Mouse (Mus musculus) gastrocnemius, postnatal 25 days (tissue): ENCODE measurements around the gene Adad1. TPM values are rescaled to one million over a fixed set of nuclear protein-coding genes. Genes with fewer than 3 reads are reported as not detected.

ENCODE experiments used
- DNase-seq: peaks from one replicate; pipeline ENCODE4 v3.0.0; 2022
- long read RNA-seq, 2 experiments: library from polyadenylated mRNA; stranded (forward); transcript quantifications; one replicate each; pipeline ENCODE4 v2.0.0; 2021
- total RNA-seq, 2 experiments: library from RNA; stranded (reverse); gene quantifications; 1 replicate in 1 of 2; 2 replicates in 1 of 2; pipeline ENCODE4 v1.2.3; 2021

The Adad1 gene
- total RNA-seq, result not detected
- long read RNA-seq, experiment 1, result 0 reads
- long read RNA-seq, experiment 2, result 0 reads

- DNase-seq, result no peak
These were observed at the start of gene Adad1 for GRCm38 (mm10) chr3:37063406-37063805. Adad1 (plus strand) TSS chr3:37063527.

- no peak for DNase-seq
These were observed 25.3 kb upstream of the Adad1 start for GRCm38 (mm10) chr3:37037979-37038378.

- no peak for DNase-seq
These were observed 23.5 kb upstream of the Adad1 start for GRCm38 (mm10) chr3:37039811-37040210.

DNA sequence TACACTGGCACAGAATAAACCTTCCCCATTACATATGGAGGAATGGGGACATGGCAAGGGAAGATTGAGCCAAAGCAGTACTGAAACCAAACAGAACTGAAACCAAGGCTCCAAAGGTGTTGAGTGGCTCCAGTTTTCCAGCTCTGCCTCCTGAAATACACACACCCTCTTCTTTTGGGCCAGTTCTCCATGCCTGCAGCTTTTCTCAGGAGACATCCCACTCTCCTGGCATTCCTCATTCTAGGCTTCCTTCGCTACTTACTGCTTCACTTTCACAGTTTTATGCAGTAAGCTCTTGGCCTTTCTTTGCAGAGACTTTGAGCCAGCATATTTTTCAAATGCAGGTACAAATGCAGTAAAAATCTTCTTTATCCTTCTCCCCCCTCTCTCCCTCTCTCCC lies 11.8 kb upstream of the Adad1 start:
- no peak for DNase-seq

DNA sequence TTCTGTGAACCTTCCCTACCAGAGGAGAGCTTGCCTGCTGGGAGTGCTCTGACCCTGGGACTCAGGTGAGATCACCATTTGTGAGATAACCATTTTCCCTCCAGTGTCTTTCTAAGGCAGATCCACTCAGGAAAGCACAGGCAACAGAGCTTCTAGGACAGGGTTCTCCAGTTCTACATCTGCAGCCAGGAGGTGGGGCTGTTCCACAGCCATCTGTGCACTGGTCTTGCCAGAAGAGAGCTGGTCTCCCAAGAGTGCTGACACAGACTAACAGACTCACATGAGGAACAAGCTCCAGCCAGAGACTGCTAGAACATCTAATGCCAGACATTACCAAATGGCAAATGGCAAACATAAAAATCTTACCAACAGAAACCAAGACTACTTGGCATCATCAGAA lies 9.9 kb downstream of the Adad1 start:
- peak; percentile 55 for DNase-seq

- DNase-seq, result no peak
These were observed 21.5 kb downstream of the Adad1 start for GRCm38 (mm10) chr3:37084860-37085259.

- DNase-seq, result no peak
These were observed 27.4 kb downstream of the Adad1 start for GRCm38 (mm10) chr3:37090721-37091120.

- DNase-seq, result no peak
These were observed 62.3 kb downstream of the Adad1 start, which contains the start of gene Il2 for GRCm38 (mm10) chr3:37125655-37126054. Il2 (minus strand) TSS chr3:37125959.

- no peak for DNase-seq
These were observed 62.8 kb downstream of the Adad1 start for GRCm38 (mm10) chr3:37126162-37126561.

DNA sequence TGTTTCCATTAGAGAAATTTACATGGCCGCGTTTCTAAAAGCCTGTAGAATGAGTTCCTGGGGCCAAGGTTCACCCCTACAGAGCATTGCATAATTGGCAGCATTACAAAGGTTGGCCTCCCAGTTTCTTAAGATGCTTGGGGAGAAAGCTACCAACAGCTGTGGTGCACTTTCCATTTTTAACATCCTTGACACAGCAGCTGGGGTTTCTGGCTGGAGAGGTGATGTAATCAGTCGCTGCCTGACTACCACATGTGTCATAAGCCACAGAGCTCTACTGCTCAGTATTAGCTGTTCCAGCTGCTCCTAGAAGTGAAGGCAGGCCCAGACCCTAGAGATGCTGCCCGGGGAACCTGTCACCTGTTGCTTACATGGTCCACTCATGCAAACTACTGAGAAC lies 64.9 kb downstream of the Adad1 start:
- DNase-seq, result peak; percentile 59

DNA sequence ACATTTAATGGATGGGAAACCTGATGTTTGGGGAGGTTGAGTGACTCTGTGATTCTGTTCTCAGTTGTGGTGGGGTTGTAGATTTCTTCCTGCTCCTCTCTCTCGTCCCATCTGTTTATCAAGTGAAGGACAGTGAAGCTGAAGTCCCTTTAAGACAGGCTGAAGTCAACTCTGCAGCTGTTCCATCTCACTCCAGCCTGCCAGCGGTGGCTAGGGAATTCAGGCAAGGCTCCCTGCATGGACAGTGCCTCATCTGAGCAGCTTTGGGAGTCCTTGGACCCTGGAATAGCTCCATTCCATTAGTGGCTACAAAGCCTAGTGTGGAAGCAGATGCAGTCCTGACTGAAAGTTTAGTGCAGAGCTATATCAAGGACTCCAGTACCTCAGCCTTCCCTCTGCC lies 65.7 kb downstream of the Adad1 start:
- DNase-seq, result peak; percentile 58

DNA sequence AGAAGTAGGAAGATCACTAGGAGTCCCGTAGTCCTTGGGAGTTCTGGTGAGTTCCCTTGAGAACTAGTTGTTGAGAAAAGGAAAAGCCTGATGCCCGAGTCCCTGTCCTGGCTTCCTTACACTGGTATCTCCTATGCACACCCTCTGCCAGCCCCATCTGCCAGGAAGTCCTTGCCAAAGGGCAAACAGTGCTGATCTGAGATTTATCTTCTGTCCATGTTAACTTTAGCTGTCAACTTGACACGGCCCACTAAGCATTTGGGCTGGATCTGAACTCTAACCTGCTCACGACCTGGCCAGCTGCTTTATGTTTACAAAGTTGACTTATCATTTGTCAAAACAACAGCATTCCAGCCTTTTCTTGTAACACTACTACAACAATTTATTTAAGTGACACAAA lies 73.9 kb downstream of the Adad1 start:
- no peak for DNase-seq

- no peak for DNase-seq
These were observed 75.9 kb downstream of the Adad1 start for GRCm38 (mm10) chr3:37139192-37139591.

- DNase-seq, result no peak
These were observed 77.0 kb downstream of the Adad1 start for GRCm38 (mm10) chr3:37140168-37140906.

DNA sequence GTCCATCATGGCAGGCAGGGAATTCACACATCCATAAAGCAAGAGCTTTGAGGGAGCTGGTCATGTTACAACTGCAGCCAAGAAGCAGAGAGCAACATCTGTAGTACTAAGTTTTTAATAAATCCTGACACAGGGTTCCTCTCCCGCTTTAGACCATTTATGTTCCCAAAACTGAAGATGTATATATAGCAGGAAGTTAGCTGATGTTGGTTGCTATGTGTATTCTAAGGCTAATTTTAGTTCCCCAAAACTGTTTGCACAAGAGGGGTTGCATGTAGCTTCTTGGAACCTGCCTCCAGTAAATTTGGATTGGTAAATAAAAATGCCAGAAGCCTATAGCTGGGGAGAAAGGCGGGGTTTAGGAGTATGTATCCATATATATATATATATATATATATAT lies 78.5 kb downstream of the Adad1 start:
- DNase-seq, result no peak

DNA sequence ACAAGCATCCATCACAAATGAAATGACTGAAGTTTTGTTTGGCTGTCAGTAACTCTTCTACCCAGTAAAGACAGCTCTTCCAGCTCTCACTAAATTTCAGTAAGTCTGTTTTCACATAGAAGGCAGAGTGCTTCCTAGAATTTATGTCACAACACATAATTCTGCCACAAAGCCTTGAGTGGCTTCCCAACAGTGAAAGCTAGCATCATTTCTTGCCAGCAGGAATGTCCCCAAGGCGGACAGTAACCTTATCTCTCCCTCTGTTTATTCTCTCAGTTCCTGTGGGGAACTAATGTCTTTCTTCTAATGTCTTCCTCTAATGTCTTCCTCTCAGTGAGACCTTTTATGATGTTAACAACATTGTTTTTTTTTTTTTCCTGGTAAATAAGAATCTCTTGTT lies 81.7 kb downstream of the Adad1 start:
- no peak for DNase-seq

DNA sequence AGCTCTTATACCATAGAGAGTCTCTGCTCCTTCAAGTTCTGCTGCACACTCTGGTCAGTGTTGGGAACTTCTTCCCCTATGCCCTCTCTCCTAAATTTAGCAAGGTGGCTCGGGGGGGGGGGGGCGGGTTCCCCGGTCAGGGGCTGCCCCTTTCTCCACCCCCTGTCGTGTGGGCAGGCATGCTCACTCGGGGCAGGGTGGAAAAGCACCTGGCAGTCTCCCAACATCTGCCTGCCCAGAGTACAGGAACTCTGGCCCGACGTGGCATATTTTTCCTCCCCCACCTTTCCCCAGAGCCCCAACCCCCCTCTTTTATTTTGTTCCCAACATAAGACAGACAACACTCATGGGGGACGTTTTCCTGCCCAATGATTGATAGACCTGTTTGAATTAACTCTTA lies 83.1 kb downstream of the Adad1 start:
- DNase-seq, result no peak

DNA sequence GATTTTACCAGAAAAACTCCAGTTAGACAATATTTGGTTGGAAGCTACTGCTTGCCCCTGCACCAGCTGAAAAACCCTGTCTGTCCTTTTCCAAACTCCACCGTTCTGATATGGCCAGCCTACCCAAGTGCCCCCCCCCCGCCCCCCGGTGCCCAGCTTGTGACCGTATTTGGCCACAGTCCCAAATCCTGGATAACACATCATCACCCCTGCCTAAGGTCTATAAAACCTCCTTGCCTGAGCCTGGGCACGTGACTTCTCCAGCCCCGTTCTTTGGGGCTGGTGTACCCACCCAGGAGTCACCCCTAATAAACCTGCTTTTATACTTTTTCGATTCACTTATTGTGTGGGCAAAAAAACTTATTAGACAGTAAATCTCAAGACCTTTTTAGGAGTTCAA lies 83.5 kb downstream of the Adad1 start:
- no peak for DNase-seq

GRCm38 (mm10) chr3:37152274-37152673 lies 88.9 kb downstream of the Adad1 start:
- no peak for DNase-seq

DNA sequence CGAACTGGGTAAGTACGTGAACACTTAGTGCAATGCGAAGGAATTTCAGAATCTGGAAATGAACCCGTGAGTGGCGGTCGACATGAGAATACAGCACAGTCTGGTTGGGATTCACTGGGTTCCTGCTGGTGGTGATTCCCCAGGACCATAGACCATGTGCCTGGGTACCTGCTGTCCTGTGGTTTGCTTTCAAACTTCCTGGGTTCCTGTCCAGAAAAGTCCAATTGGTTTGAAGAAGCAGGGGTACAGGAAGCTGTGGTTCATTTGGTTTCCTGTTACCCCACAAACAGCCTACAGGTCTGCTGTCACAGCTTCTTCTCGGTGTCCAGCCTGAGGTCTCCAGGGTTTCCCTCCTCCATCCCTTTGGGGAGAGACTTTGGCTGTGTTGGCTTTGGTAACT lies 89.7 kb downstream of the Adad1 start:
- DNase-seq, result no peak

GRCm38 (mm10) chr3:37154396-37154795 lies 91.1 kb downstream of the Adad1 start:
- no peak for DNase-seq

GRCm38 (mm10) chr3:37157082-37157481 lies 93.8 kb downstream of the Adad1 start:
- no peak for DNase-seq

GRCm38 (mm10) chr3:37158246-37158645 lies 94.9 kb downstream of the Adad1 start:
- DNase-seq, result no peak

- no peak for DNase-seq
These were observed 97.8 kb downstream of the Adad1 start for GRCm38 (mm10) chr3:37161096-37161495.
